15 mouse cellular contexts compared by ENCODE assay signal in the genomic region with DNA sequence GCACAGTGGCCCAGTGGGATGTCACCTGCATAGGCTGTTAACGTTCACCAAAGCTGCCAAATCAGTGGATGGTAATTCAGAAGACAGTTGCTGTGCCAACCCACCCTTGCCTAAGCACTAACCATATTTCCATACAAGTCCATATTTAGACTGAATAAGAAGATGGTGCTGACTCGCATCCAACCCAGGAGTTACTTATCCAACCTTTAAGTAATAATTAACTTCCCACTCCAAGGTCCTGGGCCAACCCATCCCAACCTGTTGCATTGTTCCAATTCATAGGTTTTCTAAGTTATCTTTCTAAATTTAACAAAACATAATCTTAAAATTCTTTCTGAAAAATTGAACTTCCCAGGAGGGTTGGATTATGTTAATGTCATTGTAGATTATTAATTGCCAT.
"Had no signal": no experiment of that assay in that cellular context is flagged by ENCODE, and none has a peak within 500 bp of the region (broad histone marks: within the 10 kb centered on the region; RNA-seq: fewer than 3 reads in every experiment).

No protein-coding gene starts in this region.

- H3K36me3 ChIP-seq: liver, embryonic 13.5 days; midbrain, embryonic 10.5 days; midbrain, embryonic 13.5 days; neural tube, embryonic 13.5 days had no signal

- H3K4me3 ChIP-seq: left cerebral cortex, adult 2 months; liver, embryonic 13.5 days; megakaryocyte, embryonic 14.5 days; midbrain, embryonic 10.5 days; midbrain, embryonic 13.5 days; myocyte; neural tube, embryonic 13.5 days had no signal

- DNase-seq: layer of hippocampus, postnatal 36 days; liver, embryonic 13.5 days; lung, adult 2 months; lung, postnatal 36 days; retina, postnatal 1 day; thymus, adult 18-20 months; thymus, postnatal 36 days had no signal

- H3K9me3 ChIP-seq: midbrain, embryonic 10.5 days; midbrain, embryonic 13.5 days; neural tube, embryonic 13.5 days had no signal

- H3K4me2 ChIP-seq: liver, embryonic 13.5 days; midbrain, embryonic 13.5 days; neural tube, embryonic 13.5 days had no signal

- H3K4me1 ChIP-seq: liver, embryonic 13.5 days; megakaryocyte, embryonic 14.5 days; midbrain, embryonic 10.5 days; midbrain, embryonic 13.5 days; neural tube, embryonic 13.5 days had no signal

- H3K27me3 ChIP-seq: liver, embryonic 13.5 days; megakaryocyte, embryonic 14.5 days; midbrain, embryonic 13.5 days; neural tube, embryonic 13.5 days had no signal

- ATAC-seq: lung, postnatal 0 days; midbrain, embryonic 13.5 days; midbrain, embryonic 16.5 days had no signal

- H3K27ac ChIP-seq: left cerebral cortex, adult 2 months; liver, embryonic 13.5 days; midbrain, embryonic 10.5 days; midbrain, embryonic 13.5 days; neural tube, embryonic 13.5 days had no signal

- H3K9ac ChIP-seq: liver, embryonic 13.5 days; midbrain, embryonic 13.5 days; neural tube, embryonic 13.5 days had no signal
